Mouse (Mus musculus) macrophage (primary cell): ENCODE results near the gene Iqub. TPM values are rescaled to one million over a fixed set of nuclear protein-coding genes. Genes with fewer than 3 reads are reported as not detected.

Source experiments
- H3K27ac ChIP-seq: fragments of 350-480 bp; formaldehyde crosslinking; 2 replicates; pipeline ENCODE4 v1.9.0; 2021
- H3K36me3 ChIP-seq: fragments of 350-480 bp; formaldehyde crosslinking; 2 replicates; pipeline ENCODE4 v1.9.0; 2021; ENCODE audit errors: inconsistent target
- H3K4me3 ChIP-seq: fragments of 350-480 bp; formaldehyde crosslinking; 2 replicates; pipeline ENCODE4 v1.9.0; 2021; ENCODE audit errors: inconsistent target
- H3K79me2 ChIP-seq: fragments of 350-480 bp; formaldehyde crosslinking; 2 replicates; pipeline ENCODE4 v1.9.0; 2021; ENCODE audit errors: inconsistent target
- WGBS: methylation state at CpG from one replicate; pipeline ENCODE4 v1.1.7; 2026; ENCODE audit warnings: inconsistent platforms; ENCODE audit not compliant: missing documents; 5-methylcytosine and 5-hydroxymethylcytosine counted together
- polyA plus RNA-seq: library from polyadenylated mRNA; stranded (reverse); fragments of 250-400 nt; gene quantifications from 3 replicates; pipeline ENCODE4 v1.2.4, GENCODE M21; 2018; ENCODE audit warnings: inconsistent platforms
- total RNA-seq, 78 experiments: library from RNA; depleted of rRNA; stranded (reverse); fragments of 250-400 nt; gene quantifications; 1 replicate in 9 of 78; 2 replicates in 24 of 78; 3 replicates in 43 of 78; 4 replicates in 2 of 78; pipeline ENCODE4 v1.2.4; 2018; ENCODE audit warnings: inconsistent platforms in 56 of 78

Gene Iqub
- not detected for total RNA-seq (2018; cell fraction: chromatin; rRNA removed)
- total RNA-seq (2018; cell fraction: cytosol; rRNA removed), result not detected
- total RNA-seq (2018; cell fraction: nucleus; rRNA removed), result not detected
- not detected in 3 replicates for polyA plus RNA-seq

GRCm38 (mm10) chr6:24514552-24515284 lies at the start of gene Iqub:
TSS of gene Iqub (minus strand) at chr6:24515067.
- Histone ChIP-seq H3K79me2 (no peaks in the 10 kb centered on the region), H3K27ac (no peak within 1 kb of the TSS), H3K4me3 (no peak within 1 kb of the TSS), H3K36me3 (no peaks in the 10 kb centered on the region)
- 26% methylated on average over 13 of the region's 13 CpGs for WGBS

GRCm38 (mm10) chr6:24564081-24564480 lies 49.2 kb upstream of the Iqub start:
- no peak overlapping the region for H3K4me3 ChIP-seq
- WGBS, result 80% methylated on average over 7 of the region's 9 CpGs

GRCm38 (mm10) chr6:24555488-24555887 lies 40.6 kb upstream of the Iqub start:
- no peak overlapping the region for H3K27ac ChIP-seq
- no peaks in the 10 kb centered on the region for H3K36me3 ChIP-seq
- no peak overlapping the region for H3K4me3 ChIP-seq
- no peaks in the 10 kb centered on the region for H3K79me2 ChIP-seq
- WGBS, result 96% methylated on average over 2 of the region's 2 CpGs

More at GRCm38 (mm10) chr6:24564081-24564480, 49.2 kb upstream of the Iqub start:
- Histone ChIP-seq H3K79me2 (no peaks in the 10 kb centered on the region), H3K36me3 (no peaks in the 10 kb centered on the region), H3K27ac (no peak overlapping the region)

- Histone ChIP-seq H3K4me3 (no peak overlapping the region), H3K79me2 (no peaks in the 10 kb centered on the region), H3K36me3 (no peaks in the 10 kb centered on the region), H3K27ac (no peak overlapping the region)
- WGBS, result 81% methylated on average over 11 of the region's 11 CpGs
Measured at GRCm38 (mm10) chr6:24554427-24555086, 39.7 kb upstream of the Iqub start.

GRCm38 (mm10) chr6:24552046-24552445 lies 37.2 kb upstream of the Iqub start:
- no peaks in the 10 kb centered on the region for H3K36me3 ChIP-seq
- no peak overlapping the region for H3K4me3 ChIP-seq
- H3K27ac ChIP-seq, result no peak overlapping the region
- WGBS, result 64% methylated on average over 7 of the region's 7 CpGs
- H3K79me2 ChIP-seq, result no peaks in the 10 kb centered on the region

GRCm38 (mm10) chr6:24549801-24550200 lies 34.9 kb upstream of the Iqub start:
- Histone ChIP-seq H3K27ac (no peak overlapping the region), H3K4me3 (no peak overlapping the region), H3K79me2 (no peaks in the 10 kb centered on the region), H3K36me3 (no peaks in the 10 kb centered on the region)
- 23% methylated on average over 2 of the region's 2 CpGs for WGBS

- H3K79me2 ChIP-seq, result no peaks in the 10 kb centered on the region
- H3K4me3 ChIP-seq, result no peak overlapping the region
- WGBS, result 56% methylated on average over 1 of the region's 1 CpGs
- H3K36me3 ChIP-seq, result no peaks in the 10 kb centered on the region
- no peak overlapping the region for H3K27ac ChIP-seq
Measured at GRCm38 (mm10) chr6:24546716-24547420, 32.0 kb upstream of the Iqub start.

- Histone ChIP-seq H3K27ac (no peak overlapping the region), H3K79me2 (no peaks in the 10 kb centered on the region), H3K4me3 (no peak overlapping the region), H3K36me3 (no peaks in the 10 kb centered on the region)
- 88% methylated on average over 6 of the region's 6 CpGs for WGBS
Measured at GRCm38 (mm10) chr6:24543119-24543591, 28.3 kb upstream of the Iqub start.

GRCm38 (mm10) chr6:24542393-24542792 lies 27.5 kb upstream of the Iqub start:
- Histone ChIP-seq H3K79me2 (no peaks in the 10 kb centered on the region), H3K27ac (no peak overlapping the region), H3K36me3 (no peaks in the 10 kb centered on the region), H3K4me3 (no peak overlapping the region)

- no peaks in the 10 kb centered on the region for H3K79me2 ChIP-seq
- no peak overlapping the region for H3K4me3 ChIP-seq
- WGBS, result 32% methylated on average over 4 of the region's 4 CpGs
- H3K36me3 ChIP-seq, result no peaks in the 10 kb centered on the region
- no peak overlapping the region for H3K27ac ChIP-seq
Measured at GRCm38 (mm10) chr6:24540106-24540505, 25.2 kb upstream of the Iqub start.

- Histone ChIP-seq H3K27ac (no peak overlapping the region), H3K4me3 (no peak overlapping the region), H3K36me3 (no peaks in the 10 kb centered on the region), H3K79me2 (no peaks in the 10 kb centered on the region)
- 96% methylated on average over 3 of the region's 3 CpGs for WGBS
Measured at GRCm38 (mm10) chr6:24538435-24538834, 23.6 kb upstream of the Iqub start.

- WGBS, result 89% methylated on average over 3 of the region's 3 CpGs
- Histone ChIP-seq H3K79me2 (no peaks in the 10 kb centered on the region), H3K4me3 (no peak overlapping the region), H3K27ac (no peak overlapping the region), H3K36me3 (no peaks in the 10 kb centered on the region)
Measured at GRCm38 (mm10) chr6:24532804-24533203, 17.9 kb upstream of the Iqub start.

GRCm38 (mm10) chr6:24530711-24531420 lies 16.0 kb upstream of the Iqub start:
- Histone ChIP-seq H3K36me3 (no peaks in the 10 kb centered on the region), H3K4me3 (no peak overlapping the region), H3K27ac (no peak overlapping the region), H3K79me2 (peaks cover 10% of the 10 kb centered on the region; the same call in 1 of the 2 replicates)
- 32% methylated on average over 11 of the region's 11 CpGs for WGBS

GRCm38 (mm10) chr6:24530166-24530565 lies 15.3 kb upstream of the Iqub start:
- 19% methylated on average over 4 of the region's 4 CpGs for WGBS
- H3K36me3 ChIP-seq, result no peaks in the 10 kb centered on the region

More at GRCm38 (mm10) chr6:24530166-24530565, 15.3 kb upstream of the Iqub start:
- Histone ChIP-seq H3K27ac (no peak overlapping the region), H3K79me2 (peaks cover 10% of the 10 kb centered on the region; the same call in 1 of the 2 replicates), H3K4me3 (no peak overlapping the region)
